Mouse (Mus musculus) neural tube, embryonic 13.5 days (tissue): ENCODE data around the gene Spag9. TPM values are rescaled to one million over a fixed set of nuclear protein-coding genes. Genes with fewer than 3 reads are reported as not detected.
A peak's percentile ranks its signal among the peaks of the same experiment; 100 is the strongest.

Experiments
- ATAC-seq: fragments of 200-750 bp; cut with Nextera tagmentation; 2 replicates; pipeline ENCODE4 v1.8.0; 2017; ENCODE audit warnings: low read depth, mild to moderate bottlenecking, moderate TSS enrichment, moderate library complexity
- H3K27ac ChIP-seq: fragments of 300-500 bp; sonication (generic); replicated peaks from 2 replicates; pipeline ENCODE4 v1.5.1; 2015; ENCODE audit warnings: moderate library complexity, mild to moderate bottlenecking, inconsistent platforms
- H3K27me3 ChIP-seq: fragments of 300-500 bp; sonication (generic); 2 replicates; pipeline ENCODE4 v1.6.1; 2015; ENCODE audit warnings: mild to moderate bottlenecking, inconsistent platforms
- H3K36me3 ChIP-seq: fragments of 300-500 bp; sonication (generic); 2 replicates; pipeline ENCODE4 v1.6.1; 2015; ENCODE audit warnings: mild to moderate bottlenecking, inconsistent platforms
- H3K4me1 ChIP-seq: fragments of 300-500 bp; sonication (generic); replicated peaks from 2 replicates; pipeline ENCODE4 v1.6.1; 2015; ENCODE audit warnings: inconsistent platforms
- H3K4me2 ChIP-seq: fragments of 300-500 bp; sonication (generic); 2 replicates; pipeline ENCODE4 v1.6.1; 2015; ENCODE audit warnings: inconsistent platforms, mild to moderate bottlenecking, moderate library complexity
- H3K4me3 ChIP-seq: fragments of 300-500 bp; sonication (generic); 2 replicates; pipeline ENCODE4 v1.5.1; 2015; ENCODE audit warnings: mild to moderate bottlenecking, inconsistent platforms
- H3K9ac ChIP-seq: fragments of 300-500 bp; sonication (generic); 2 replicates; pipeline ENCODE4 v1.6.1; 2015; ENCODE audit warnings: moderate library complexity, mild to moderate bottlenecking, inconsistent platforms
- H3K9me3 ChIP-seq: fragments of 300-500 bp; sonication (generic); 2 replicates; pipeline ENCODE4 v1.6.1; 2016; ENCODE audit warnings: inconsistent platforms
- WGBS: fragments of 180-500 bp; shearing (Covaris S2); methylation state at CpG from one replicate; pipeline ENCODE4 v1.1.7; 2015; 5-methylcytosine and 5-hydroxymethylcytosine counted together
- polyA plus RNA-seq: library from polyadenylated mRNA; unstranded; fragments of >200 nt; fragmentation: Nextera tagmentation; extraction: Ambion mirVana; gene quantifications from 2 replicates; pipeline ENCODE4 v1.2.1, GENCODE M21; 2015

The Spag9 gene
- polyA plus RNA-seq, 1 experiment from 2014 or later, result 82.4 TPM

GRCm38 (mm10) chr11:94149509-94150259, 153.8 kb downstream of the Spag9 start:
- ATAC-seq, result 0 out of 2 replicates have a peak, but pooled peaks have one; percentile 17
- Histone ChIP-seq H3K9me3 (no peaks in the 10 kb centered on the region), H3K9ac (peak overlapping the region; percentile 80), H3K4me2 (peak overlapping the region; percentile 80), H3K4me1 (peaks cover 40% of the 10 kb centered on the region), H3K4me3 (peak overlapping the region; percentile 45), H3K27ac (peak overlapping the region; percentile 93), H3K36me3 (no peaks in the 10 kb centered on the region), H3K27me3 (no peaks in the 10 kb centered on the region)
- 24% methylated on average over 16 of the region's 16 CpGs for WGBS

GRCm38 (mm10) chr11:94150519-94151470, 154.9 kb downstream of the Spag9 start:
- Histone ChIP-seq H3K27ac (peak overlapping the region; percentile 93), H3K36me3 (no peaks in the 10 kb centered on the region), H3K27me3 (no peaks in the 10 kb centered on the region), H3K4me2 (no peak overlapping the region), H3K9ac (peak overlapping the region; percentile 34; the same call in 1 of the 2 replicates), H3K4me3 (no peak overlapping the region), H3K9me3 (no peaks in the 10 kb centered on the region), H3K4me1 (peaks cover 29% of the 10 kb centered on the region)
- ATAC-seq, result peak; percentile 21; the same call in 1 of the 2 replicates
- WGBS, result 35% methylated on average over 25 of the region's 25 CpGs

DNA sequence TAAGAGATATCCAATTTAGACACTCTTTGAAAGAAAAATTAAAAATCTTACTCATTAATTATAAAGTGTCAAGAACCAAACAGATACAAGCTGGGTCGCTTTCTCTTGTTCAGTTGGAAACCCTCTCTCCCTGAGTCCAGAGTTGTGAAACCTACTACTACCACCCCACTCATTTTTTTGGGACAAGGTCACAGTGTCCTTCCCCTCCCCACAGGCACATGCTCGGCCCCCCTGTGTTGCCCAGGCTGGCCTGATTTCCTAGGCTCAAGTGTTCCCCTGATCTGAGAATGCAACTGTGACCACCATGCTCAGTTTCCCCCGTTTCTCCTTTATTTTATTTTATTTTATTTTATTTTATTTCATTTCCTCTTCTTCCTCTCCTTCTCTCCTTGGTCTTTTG, 158.3 kb downstream of the Spag9 start:
- no peaks in the 10 kb centered on the region for H3K9me3 ChIP-seq
- H3K9ac ChIP-seq, result no peak overlapping the region
- H3K27ac ChIP-seq, result no peak overlapping the region
- 90% methylated on average over 3 of the region's 3 CpGs for WGBS
- no peak overlapping the region for H3K4me3 ChIP-seq
- no peak for ATAC-seq
- H3K4me2 ChIP-seq, result no peak overlapping the region
- H3K27me3 ChIP-seq, result no peaks in the 10 kb centered on the region
- H3K4me1 ChIP-seq, result peaks cover 29% of the 10 kb centered on the region
- H3K36me3 ChIP-seq, result no peaks in the 10 kb centered on the region

DNA sequence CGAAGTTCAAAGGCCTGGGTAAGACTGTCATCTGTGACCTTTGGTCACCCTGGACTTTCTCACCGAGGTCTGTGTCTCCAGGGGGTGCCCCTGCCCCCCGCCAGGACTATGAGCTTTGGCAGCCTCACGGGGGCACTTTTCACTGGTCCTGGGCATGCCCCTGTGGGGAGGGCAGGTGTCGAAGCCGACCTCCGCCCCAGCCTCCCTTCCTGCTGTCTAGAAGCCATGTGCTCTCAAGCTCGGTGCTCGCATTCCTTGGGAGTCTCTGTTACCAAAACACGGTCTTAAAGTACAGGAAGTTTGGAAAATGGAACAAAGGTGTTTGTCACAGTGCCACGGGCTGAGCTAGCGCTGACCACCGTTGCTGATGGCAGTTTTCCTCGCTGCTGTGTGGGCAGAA, 162.6 kb downstream of the Spag9 start:
- WGBS, result 44% methylated on average over 14 of the region's 14 CpGs
- no peaks in the 10 kb centered on the region for H3K27me3 ChIP-seq
- peak overlapping the region; percentile 99 for H3K27ac ChIP-seq
- peak overlapping the region; percentile 68 for H3K9ac ChIP-seq
- no peaks in the 10 kb centered on the region for H3K36me3 ChIP-seq
- H3K4me2 ChIP-seq, result no peak overlapping the region
- no peaks in the 10 kb centered on the region for H3K9me3 ChIP-seq
- H3K4me3 ChIP-seq, result no peak overlapping the region
- ATAC-seq, result no peak
- peaks cover 43% of the 10 kb centered on the region for H3K4me1 ChIP-seq

DNA sequence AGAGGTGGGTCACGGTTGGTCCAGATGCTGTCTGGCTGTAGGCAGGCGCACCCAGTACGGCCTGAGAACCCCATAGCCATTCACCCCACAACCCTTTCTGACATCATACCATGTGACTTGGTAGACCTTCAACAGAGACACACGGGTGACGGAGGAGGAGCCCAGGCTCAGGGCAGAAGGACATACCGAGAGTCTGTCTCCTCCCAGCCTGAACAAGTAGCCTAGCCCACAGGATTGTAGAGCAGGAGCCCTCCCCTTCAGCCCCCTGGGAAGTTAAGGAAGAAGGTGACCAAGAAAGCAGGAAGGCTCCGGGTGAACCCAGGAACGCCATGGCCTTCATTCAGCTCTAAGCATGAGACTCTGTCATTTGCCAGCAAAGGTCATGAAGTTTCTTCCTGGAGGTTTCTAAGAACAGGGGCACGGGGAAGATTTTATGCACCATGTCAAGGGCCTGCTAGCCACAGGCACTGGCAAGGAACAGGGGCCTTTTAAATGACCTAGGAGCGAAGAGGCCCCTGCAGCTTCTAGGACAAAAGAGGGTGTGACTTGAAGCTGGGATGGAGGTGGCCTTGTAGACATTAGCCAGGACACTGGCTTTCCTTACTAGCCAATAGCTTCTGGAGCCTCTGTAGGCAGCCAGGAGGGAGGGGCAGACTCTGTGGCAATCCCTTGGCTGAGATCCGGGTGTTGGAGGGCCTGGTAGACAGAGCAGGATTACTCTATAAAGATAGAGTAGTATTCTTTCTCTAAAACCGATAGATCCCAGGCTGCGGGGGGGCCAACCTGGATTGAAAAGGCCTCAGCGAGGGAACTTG, 163.4 kb downstream of the Spag9 start:
- Histone ChIP-seq H3K4me3 (no peak overlapping the region), H3K27ac (peak overlapping the region; percentile 99), H3K9ac (peak overlapping the region; percentile 68), H3K36me3 (no peaks in the 10 kb centered on the region), H3K4me1 (peaks cover 48% of the 10 kb centered on the region), H3K27me3 (no peaks in the 10 kb centered on the region), H3K4me2 (peak overlapping the region; percentile 47), H3K9me3 (no peaks in the 10 kb centered on the region)
- WGBS, result 38% methylated on average over 14 of the region's 14 CpGs
- ATAC-seq, result no peak

GRCm38 (mm10) chr11:94159911-94160415, 164.1 kb downstream of the Spag9 start:
- H3K27ac ChIP-seq, result peak overlapping the region; percentile 99
- H3K4me1 ChIP-seq, result peaks cover 48% of the 10 kb centered on the region
- H3K4me3 ChIP-seq, result peak overlapping the region; percentile 16
- H3K27me3 ChIP-seq, result no peaks in the 10 kb centered on the region
- no peaks in the 10 kb centered on the region for H3K9me3 ChIP-seq
- peak overlapping the region; percentile 68 for H3K9ac ChIP-seq
- H3K36me3 ChIP-seq, result no peaks in the 10 kb centered on the region
- WGBS, result 18% methylated on average over 7 of the region's 7 CpGs
- ATAC-seq, result peak; percentile 33
- H3K4me2 ChIP-seq, result peak overlapping the region; percentile 47

GRCm38 (mm10) chr11:94160443-94161266, 164.8 kb downstream of the Spag9 start:
- H3K4me2 ChIP-seq, result peak overlapping the region; percentile 47
- H3K9me3 ChIP-seq, result no peaks in the 10 kb centered on the region
- peaks cover 48% of the 10 kb centered on the region for H3K4me1 ChIP-seq
- ATAC-seq, result peak; percentile 97
- WGBS, result 3% methylated on average over 23 of the region's 23 CpGs
- peak overlapping the region; percentile 68 for H3K9ac ChIP-seq
- peak overlapping the region; percentile 16 for H3K4me3 ChIP-seq
- peak overlapping the region; percentile 99 for H3K27ac ChIP-seq
- no peaks in the 10 kb centered on the region for H3K36me3 ChIP-seq
- no peaks in the 10 kb centered on the region for H3K27me3 ChIP-seq

- WGBS, result 28% methylated on average over 9 of the region's 9 CpGs
Observed at GRCm38 (mm10) chr11:94161267-94161646, 165.4 kb downstream of the Spag9 start.

GRCm38 (mm10) chr11:94161867-94162581, 166.1 kb downstream of the Spag9 start:
- Histone ChIP-seq H3K4me2 (no peak overlapping the region), H3K4me1 (peaks cover 48% of the 10 kb centered on the region), H3K4me3 (no peak overlapping the region), H3K9ac (0 out of 2 replicates have a peak overlapping the region, but pooled peaks have one; percentile 66), H3K27ac (peak overlapping the region; percentile 99), H3K36me3 (no peaks in the 10 kb centered on the region), H3K27me3 (no peaks in the 10 kb centered on the region), H3K9me3 (no peaks in the 10 kb centered on the region)
- ATAC-seq, result no peak
- WGBS, result 90% methylated on average over 11 of the region's 11 CpGs

More at GRCm38 (mm10) chr11:94161267-94161646, 165.4 kb downstream of the Spag9 start:
- ATAC-seq, result no peak
- no peak overlapping the region for H3K4me3 ChIP-seq
- peak overlapping the region; percentile 99 for H3K27ac ChIP-seq
- no peaks in the 10 kb centered on the region for H3K36me3 ChIP-seq
- H3K9me3 ChIP-seq, result no peaks in the 10 kb centered on the region
- peaks cover 48% of the 10 kb centered on the region for H3K4me1 ChIP-seq
- peak overlapping the region; percentile 66 for H3K9ac ChIP-seq
- H3K4me2 ChIP-seq, result peak overlapping the region; percentile 47
- H3K27me3 ChIP-seq, result no peaks in the 10 kb centered on the region

DNA sequence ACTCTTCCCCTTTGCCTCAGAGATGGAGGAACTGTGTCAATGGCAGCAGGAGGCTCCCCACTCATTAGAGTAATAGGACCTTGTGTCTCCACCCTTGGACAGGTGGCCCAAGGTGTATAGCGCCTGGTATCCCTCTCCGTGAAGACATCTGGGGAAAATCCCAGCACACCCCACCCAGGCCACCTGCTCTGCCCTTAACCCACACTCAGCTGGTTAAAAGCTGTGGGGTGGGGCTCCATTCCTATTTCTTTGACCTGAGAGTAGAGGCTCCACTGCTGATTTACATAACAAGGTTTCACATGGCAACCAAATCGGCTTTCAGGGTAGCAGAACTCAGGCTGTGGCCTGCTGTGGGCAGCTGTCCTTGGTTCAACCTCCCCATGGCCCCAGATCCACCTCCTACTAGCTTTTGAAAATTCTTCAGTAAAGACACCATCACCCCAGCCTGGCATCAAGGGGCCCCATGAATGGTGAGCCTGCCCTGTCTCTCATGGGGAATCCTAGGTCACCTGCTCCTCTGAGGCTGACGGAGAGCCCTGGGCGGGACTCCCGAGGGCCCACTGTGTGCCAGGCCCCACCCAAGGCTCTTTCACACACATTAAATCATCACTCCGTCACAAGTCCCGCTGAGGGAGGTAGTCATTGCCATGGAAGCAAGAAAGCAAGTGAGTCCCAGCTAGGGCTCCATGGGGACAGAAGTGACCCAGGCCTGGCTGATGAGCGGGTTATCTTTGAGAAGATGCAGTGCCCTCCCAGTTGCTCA, 167.3 kb downstream of the Spag9 start:
- no peak for ATAC-seq
- Histone ChIP-seq H3K27ac (no peak overlapping the region), H3K4me2 (no peak overlapping the region), H3K9me3 (no peaks in the 10 kb centered on the region), H3K27me3 (no peaks in the 10 kb centered on the region), H3K4me1 (peaks cover 48% of the 10 kb centered on the region), H3K9ac (no peak overlapping the region), H3K4me3 (no peak overlapping the region), H3K36me3 (no peaks in the 10 kb centered on the region)
- 47% methylated on average over 9 of the region's 9 CpGs for WGBS
